Mouse (Mus musculus) spleen, adult 12 weeks (tissue): ENCODE measurements around the gene Ubtf.
"Not testable (repeated sequence)": the region's sequence is repeated elsewhere in the genome, so short reads cannot be mapped to it uniquely, and the experiment has no call there.

Source experiments
- DNase-seq: peaks from one replicate; pipeline ENCODE4 v3.0.0; 2022; ENCODE audit warnings: low spot score

Gene Ubtf

GRCm38 (mm10) chr11:102319410-102319792, at the start of gene Ubtf:
TSS of gene Ubtf (minus strand) at chr11:102319742.
- DNase-seq = peak; percentile 68

GRCm38 (mm10) chr11:102369263-102369662, 49.7 kb upstream of the Ubtf start:
- DNase-seq = no peak

- no peak for DNase-seq
These were observed 48.8 kb upstream of the Ubtf start for GRCm38 (mm10) chr11:102368347-102368746.

- DNase-seq = no peak
These were observed 48.1 kb upstream of the Ubtf start for GRCm38 (mm10) chr11:102367504-102368280.

- DNase-seq = not testable (repeated sequence)
These were observed 46.6 kb upstream of the Ubtf start, which contains the start of gene Slc4a1 for GRCm38 (mm10) chr11:102366103-102366502. TSS of gene Slc4a1 (minus strand) at chr11:102366203.

DNA sequence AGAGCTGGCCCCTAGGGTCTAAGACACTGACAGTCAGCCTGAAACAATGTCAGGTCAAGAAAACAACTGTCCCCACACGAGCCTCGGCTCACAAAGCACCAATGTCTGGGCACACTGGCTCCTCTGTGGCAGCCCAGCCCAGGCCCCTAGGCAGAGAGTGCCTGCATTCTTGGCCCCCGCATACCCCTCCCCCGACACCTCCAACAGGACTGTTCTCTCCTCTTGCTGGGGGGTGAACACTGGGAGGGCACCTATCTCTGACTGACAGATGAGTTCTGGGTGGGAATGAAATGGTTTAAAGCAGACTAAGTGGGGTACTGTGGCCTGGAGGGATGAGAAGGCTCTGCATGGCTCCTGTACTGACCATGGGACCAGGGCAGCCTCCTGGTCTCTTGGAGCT, 46.2 kb upstream of the Ubtf start:
- peak; percentile 50 for DNase-seq

GRCm38 (mm10) chr11:102364570-102365371, 45.2 kb upstream of the Ubtf start:
- peak; percentile 78 for DNase-seq

DNA sequence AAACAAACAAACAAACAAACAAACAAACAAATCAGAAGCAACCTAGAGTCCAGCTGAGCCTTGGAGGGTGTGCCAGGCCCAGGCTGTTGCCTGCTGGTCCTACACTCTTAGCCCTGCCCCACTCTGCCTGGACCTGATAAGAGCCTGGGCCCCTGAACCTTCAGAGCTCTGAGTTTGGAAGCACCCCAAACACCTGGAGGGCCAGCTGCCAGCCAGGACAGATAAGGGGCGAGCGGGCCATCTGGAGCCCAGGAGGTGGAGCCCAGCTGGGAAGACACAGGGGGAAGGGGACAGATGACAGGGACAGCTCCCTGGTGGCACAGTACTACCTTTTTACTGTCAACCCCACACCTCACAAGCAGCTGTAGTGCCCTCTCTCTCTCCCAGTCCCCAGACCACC, 44.1 kb upstream of the Ubtf start:
- peak; percentile 83 for DNase-seq

- no peak for DNase-seq
These were observed 42.4 kb upstream of the Ubtf start for GRCm38 (mm10) chr11:102361776-102362495.

DNA sequence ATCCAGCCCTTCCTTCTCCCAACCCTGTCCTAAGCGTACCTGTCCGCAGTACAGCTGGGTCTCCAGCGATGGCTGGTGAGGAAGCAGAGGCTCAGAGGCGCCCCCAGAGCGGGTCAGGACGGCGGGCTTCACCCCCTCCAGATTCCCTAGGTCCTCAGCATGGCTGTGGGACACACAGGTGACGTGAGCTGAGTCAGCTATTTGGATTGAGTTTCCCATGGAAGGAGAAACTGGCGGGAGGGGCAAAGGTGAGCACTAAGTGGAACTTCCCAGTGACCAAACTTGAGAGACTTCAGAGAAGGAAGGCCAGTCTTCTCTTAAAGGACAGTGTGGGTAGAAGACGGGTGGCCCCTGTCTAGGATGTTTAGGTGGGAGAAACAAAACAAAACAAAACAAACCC, 38.8 kb upstream of the Ubtf start:
- no peak for DNase-seq

DNA sequence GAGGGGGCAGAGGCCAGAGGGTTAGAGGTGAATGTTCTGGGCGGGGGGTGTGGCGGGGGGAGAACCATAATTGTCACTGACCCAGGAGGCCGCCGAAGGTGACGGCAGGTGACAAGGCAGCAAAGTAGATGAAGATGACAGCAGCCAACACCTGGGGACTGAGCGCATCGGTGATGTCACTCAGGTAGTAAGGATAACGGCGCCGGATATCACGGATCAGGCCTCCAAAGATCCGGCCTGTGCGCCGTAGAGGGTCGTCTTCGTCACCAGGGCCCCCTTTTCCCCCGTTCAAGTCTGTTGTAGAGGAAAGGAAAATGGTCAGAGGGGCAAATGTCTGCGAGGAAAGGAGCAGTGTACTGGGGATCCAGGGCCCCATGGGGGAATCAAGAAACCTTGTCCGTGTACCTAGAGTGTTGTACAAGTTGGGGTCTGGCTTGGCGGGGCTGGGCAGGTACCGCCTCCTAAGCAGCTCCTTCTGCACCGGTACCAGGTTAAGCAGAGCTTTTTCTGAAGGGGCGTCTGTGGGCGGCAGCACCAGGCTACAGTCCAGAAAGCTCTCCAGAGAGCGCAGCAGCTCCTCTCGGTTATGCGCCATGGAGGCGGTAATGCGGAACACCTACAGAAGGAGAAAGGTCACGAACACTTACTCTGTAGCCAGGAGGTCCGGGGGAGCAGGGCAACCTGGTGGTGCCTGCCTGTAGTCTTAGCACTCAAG, 37.3 kb upstream of the Ubtf start:
- DNase-seq = no peak

GRCm38 (mm10) chr11:102356190-102356589, 36.6 kb upstream of the Ubtf start:
- DNase-seq = no peak

DNA sequence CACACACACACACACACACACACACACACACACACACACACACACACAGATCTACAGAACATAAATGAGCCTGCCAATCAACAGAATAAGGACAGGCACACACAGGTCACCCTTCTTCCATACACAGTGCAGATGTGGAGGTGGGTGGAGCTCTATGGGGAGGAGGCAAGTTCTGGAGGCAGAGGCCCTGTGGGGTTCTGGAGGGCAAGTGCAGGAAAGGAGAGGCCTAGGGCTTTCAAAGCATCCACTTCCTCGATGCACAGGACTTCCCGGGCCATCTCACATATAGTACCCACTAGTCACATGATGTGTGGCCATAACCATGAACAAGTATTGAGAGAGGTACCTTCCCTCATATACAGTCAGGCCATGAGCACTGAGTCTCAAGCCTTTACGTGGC, 36.0 kb upstream of the Ubtf start:
- DNase-seq = no peak

DNA sequence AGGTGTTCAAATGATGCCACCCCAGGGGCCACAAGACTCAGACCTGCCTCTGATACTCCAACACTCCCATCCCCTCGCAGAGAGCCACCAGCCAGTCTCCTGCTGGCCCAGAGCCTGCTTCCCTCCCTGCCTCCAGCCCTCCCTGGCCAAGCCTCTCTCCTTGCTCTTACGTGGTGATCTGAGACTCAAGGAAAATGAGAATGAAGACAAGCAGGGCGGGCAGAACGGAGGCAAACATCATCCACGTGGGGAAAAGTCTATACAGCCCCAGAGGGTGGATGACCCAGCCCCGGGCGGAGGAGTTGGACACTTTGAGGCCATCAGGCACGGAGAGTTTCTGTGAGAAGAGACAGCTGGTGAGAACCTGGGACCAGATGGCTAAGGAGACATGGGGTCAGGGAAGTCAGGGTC, 33.5 kb upstream of the Ubtf start:
- DNase-seq = no peak

- DNase-seq = no peak
These were observed 32.8 kb upstream of the Ubtf start for GRCm38 (mm10) chr11:102352378-102352777.

DNA sequence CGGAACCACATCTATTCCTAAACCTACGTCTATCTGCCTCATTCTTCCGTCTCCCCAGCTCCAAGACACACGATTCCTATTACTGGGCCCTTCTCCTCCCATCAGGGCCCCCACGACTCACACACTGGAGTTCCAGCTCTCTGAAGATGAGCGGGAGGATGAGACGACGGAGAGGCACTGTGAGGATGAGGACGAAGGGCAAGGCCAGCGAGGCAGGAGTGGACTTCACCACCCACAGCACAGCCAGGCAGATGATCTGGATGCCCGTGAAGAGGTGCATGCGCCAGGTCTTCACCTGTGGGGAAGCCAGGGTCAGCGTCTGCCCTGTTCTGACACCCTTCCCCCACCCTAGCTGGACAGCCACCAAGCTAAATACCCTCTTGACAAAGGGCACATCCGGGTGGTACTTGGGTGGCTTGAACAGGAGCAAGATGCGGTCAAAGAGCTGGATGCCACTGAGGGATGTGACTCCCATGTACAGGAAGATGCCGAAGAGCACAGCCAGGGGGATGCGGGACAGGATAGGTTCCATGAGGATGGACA, 31.5 kb upstream of the Ubtf start:
- no peak for DNase-seq

GRCm38 (mm10) chr11:102350416-102350815, 30.9 kb upstream of the Ubtf start:
- DNase-seq = no peak

DNA sequence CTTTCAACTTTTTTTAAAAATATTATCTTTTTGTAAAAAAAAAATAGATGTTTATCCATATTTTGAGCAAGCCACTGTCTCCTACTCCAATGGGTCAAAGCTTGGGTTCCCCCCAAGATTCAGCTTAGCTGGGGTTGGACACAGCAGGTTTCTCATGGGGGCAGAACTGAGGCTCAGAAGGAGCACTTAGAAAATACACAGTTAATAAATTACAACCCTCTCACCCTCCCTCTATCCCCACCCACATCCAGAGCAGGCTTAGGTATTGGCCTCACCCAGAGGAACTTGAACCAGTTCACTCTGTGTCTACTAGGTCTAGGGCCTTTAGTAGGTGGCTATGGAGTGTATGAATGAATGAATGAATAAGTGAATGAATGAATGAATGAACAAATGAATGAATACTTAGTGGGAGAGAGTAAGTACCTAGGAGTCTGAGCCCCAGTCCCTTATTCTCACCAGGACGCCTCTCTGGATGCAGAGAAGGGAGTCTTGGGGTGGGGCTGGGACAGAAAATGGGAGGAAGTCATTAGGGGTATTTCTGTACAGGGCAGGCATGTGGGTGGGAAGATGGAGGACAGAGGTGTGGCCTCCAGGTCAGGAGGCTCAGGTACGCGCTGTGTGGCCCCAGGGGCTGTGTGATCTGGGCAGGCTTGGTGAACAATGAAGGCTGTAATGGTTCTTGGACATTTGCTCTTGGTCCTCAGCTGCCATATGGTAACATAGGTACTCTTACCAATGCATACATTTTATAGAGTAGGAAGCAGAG, 29.8 kb upstream of the Ubtf start:
- DNase-seq = no peak

DNA sequence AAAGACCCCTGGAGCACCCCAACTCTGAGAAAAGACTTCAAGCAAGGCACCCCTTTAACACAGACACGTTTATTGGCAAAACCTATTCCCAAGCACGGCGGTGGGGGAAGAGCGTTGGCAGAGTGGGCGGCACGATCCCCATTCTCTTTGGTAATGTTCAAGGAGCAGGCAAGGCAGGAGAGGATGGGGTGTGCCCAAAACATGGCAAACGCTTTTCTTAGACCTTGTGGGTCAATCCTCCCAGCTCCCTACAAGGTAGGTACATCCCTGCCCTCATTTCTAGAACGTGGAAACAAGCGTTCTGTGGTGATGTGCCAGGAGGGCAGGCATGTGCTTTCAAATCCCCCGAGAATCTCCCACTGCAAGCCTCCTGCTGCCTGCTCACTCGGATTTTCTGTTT, 29.2 kb upstream of the Ubtf start:
- no peak for DNase-seq

DNA sequence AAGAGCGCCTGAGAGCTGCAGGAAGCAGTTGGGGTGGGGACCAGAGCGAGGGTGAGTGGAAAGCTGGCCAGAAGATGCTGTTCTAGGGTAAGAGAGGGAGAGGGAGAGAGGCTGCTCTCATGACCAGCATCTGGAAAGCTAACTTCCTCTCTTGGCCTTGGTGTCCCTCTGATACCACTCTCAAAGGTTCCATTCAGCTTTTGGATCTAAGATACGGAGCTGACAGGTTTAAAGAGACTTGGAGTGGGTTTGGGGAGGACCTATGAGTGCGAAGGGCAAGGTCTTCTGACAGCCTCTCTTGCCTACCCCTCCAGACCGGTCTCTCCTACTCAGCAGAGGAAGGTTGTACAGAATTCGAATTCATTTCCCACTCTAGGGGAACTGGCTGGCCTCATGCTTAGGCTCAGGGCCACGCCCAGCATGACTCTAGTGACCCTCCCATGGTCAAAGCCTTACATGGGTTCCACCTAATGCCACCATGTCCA, 28.6 kb upstream of the Ubtf start:
- peak; percentile 17 for DNase-seq

GRCm38 (mm10) chr11:102347683-102348082, 28.1 kb upstream of the Ubtf start:
- DNase-seq = no peak
